ENCODE assay signal across 17 mouse cellular contexts in the genomic region with DNA sequence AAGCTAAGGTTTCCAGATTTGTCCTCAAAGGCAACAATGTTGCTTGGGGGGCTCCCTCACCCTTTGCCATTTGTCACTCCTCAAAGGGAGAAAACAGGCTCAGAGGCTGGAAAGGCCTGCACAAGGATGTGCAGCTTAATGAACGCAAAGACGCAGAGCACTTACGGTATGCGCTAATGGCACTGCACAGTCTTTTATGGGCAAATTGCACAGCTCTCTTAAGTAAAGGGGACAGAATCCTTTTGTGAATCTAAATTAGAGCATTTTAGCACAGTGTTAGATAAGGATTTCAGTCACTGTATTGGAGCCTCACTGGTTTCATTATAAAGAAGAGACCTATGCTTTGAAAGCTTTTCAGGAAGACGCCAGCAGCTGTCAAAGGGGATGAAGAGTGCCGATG.
"Had no signal": no experiment of that assay in that cellular context is flagged by ENCODE, and none has a peak within 500 bp of the region (broad histone marks: within the 10 kb centered on the region; RNA-seq: fewer than 3 reads in every experiment).

No protein-coding gene starts in this region.

- H3K27ac ChIP-seq: kidney, postnatal 0 days; limb, embryonic 15.5 days; liver, embryonic 12.5 days; midbrain, embryonic 10.5 days; neural tube, embryonic 12.5 days had no signal

- H3K4me3 ChIP-seq: limb, embryonic 15.5 days; liver, embryonic 12.5 days; midbrain, embryonic 10.5 days; myocyte; neural tube, embryonic 12.5 days had no signal

- ATAC-seq: liver, embryonic 12.5 days had no signal

- H3K4me1 ChIP-seq: liver, embryonic 12.5 days had no signal

- H3K9me3 ChIP-seq: limb, embryonic 15.5 days; liver, embryonic 12.5 days; midbrain, embryonic 10.5 days; neural tube, embryonic 12.5 days had no signal

- H3K36me3 ChIP-seq: limb, embryonic 15.5 days; midbrain, embryonic 10.5 days; neural tube, embryonic 12.5 days had no signal

- H3K4me2 ChIP-seq: limb, embryonic 15.5 days; liver, embryonic 12.5 days; lung, embryonic 14.5 days; neural tube, embryonic 12.5 days had no signal

- H3K9ac ChIP-seq: limb, embryonic 15.5 days; liver, embryonic 12.5 days; lung, embryonic 14.5 days; neural tube, embryonic 12.5 days had no signal

- DNase-seq: kidney, adult 8-10 months; kidney, postnatal 36 days; layer of hippocampus, adult 9-11 months; layer of hippocampus, postnatal 36 days; lung, embryonic 14.5 days; lung, postnatal 10 days; lung, postnatal 4 days; right cerebral cortex, adult 18-20 months; right cerebral cortex, postnatal 25 days; thymus, adult 2 months; thymus, postnatal 25 days had no signal

- H3K27me3 ChIP-seq: limb, embryonic 15.5 days; liver, embryonic 12.5 days; neural tube, embryonic 12.5 days had no signal
